Mouse (Mus musculus) liver, postnatal 0 days (tissue): Measurements from ENCODE around the gene Setd1b.

Experiments
- CTCF ChIP-seq: sonication (generic); IDR thresholded peaks from 2 replicates; pipeline ENCODE4 v1.5.1; 2016; ENCODE audit warnings: antibody characterized with exemption, low read depth
- EP300 ChIP-seq: IDR thresholded peaks from 2 replicates; pipeline ENCODE4 v1.6.1; 2016; ENCODE audit warnings: antibody characterized with exemption, low read depth, mild to moderate bottlenecking

DNA sequence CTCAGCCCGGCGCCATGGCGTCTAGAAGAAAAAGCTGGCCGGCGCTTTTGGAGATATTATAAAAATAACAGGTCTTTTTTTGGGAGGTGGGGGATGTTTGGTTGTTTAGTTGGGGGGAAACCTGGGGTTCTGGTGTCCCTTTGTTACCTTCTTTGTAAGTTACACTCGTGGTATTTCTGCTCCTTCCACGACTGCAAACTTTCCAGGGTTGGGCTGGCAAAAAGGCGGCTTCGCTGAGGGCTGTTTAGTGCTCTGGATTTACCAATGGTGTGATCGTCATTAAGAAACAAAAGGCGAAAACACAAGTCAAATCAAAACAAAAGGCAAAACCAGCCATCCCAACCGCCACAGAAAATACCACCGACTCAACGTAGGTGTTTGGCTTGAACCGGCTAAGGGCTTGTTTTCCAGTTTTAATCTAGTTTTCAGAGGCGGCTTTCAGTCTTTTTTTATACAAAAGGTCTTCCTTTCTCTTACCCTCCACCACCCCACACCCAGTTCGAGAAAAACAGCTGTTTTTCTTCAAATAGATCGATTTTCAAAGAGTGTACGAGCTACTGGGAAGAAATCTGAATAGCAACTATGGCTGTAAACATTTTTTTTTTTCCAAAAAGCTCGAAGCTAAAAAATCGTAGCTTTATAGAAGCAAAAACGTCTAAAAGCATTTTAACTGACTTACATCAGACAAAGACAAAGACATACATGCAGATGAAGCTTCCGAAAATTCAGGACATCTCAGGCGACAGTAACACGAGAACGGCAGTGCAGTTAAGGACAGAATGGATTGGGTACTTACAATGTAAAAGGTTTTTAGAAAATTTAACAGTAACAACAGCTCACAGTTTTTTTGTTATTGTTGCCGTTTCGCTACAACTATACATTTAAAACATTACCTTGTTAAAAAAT lies 2.0 kb upstream of the Setd1b start:
- no peak for TF ChIP-seq CTCF
- TF ChIP-seq EP300: no peak
